Mouse (Mus musculus) bone marrow, adult 2 months (tissue): ENCODE data around the gene C1ql4. TPM values are rescaled to one million over a fixed set of nuclear protein-coding genes. Genes with fewer than 3 reads are reported as not detected.

Experiments used
- H3K27ac ChIP-seq: fragments of 200-500 bp; 2 replicates; pipeline ENCODE4 v1.5.1; 2012; ENCODE audit warnings: low read depth, mild to moderate bottlenecking, control low read depth, inconsistent platforms, low read length; ENCODE audit not compliant: control insufficient read depth, poor library complexity, insufficient read depth
- H3K4me1 ChIP-seq: fragments of 200-500 bp; 2 replicates; pipeline ENCODE4 v1.6.1; 2011; ENCODE audit warnings: low read length; ENCODE audit not compliant: control insufficient read depth, insufficient read depth
- H3K4me3 ChIP-seq: fragments of 200-500 bp; replicated peaks from 2 replicates; pipeline ENCODE3; 2011; ENCODE audit warnings: mild to moderate bottlenecking, low read depth, low read length, control low read depth; ENCODE audit not compliant: control insufficient read depth
- CTCF ChIP-seq: fragments of 200-500 bp; IDR thresholded peaks from 2 replicates; pipeline ENCODE4 v1.5.1; 2011; ENCODE audit warnings: low read length, control low read depth; ENCODE audit not compliant: control insufficient read depth, insufficient read depth
- POLR2A ChIP-seq: fragments of 200-500 bp; IDR thresholded peaks from 2 replicates; pipeline ENCODE4 v1.6.1; 2011; ENCODE audit warnings: low read depth, mild to moderate bottlenecking, control low read depth, low read length, borderline replicate concordance; ENCODE audit not compliant: control insufficient read depth
- WGBS: fragments of 180-500 bp; shearing (Covaris S2); methylation state at CpG from one replicate; pipeline ENCODE4 v1.1.7; 2018; 5-methylcytosine and 5-hydroxymethylcytosine counted together
- polyA plus RNA-seq: library from polyadenylated mRNA; stranded (reverse); fragments of >200 nt; gene quantifications from 2 replicates; pipeline ENCODE4 v1.2.4, GENCODE M21; 2011; ENCODE audit warnings: low replicate concordance; ENCODE audit not compliant: missing spikeins, insufficient read depth, insufficient read length

C1ql4 gene
- polyA plus RNA-seq, 1 experiment, result 2.4 TPM

- Histone ChIP-seq H3K27ac (no peak overlapping the region), H3K4me1 (no peaks in the 10 kb centered on the region), H3K4me3 (no peak overlapping the region)
- TF ChIP-seq POLR2A, result no peak
- no peak for TF ChIP-seq CTCF
- WGBS, result 16% methylated on average over 24 of the region's 24 CpGs
Observed at GRCm38 (mm10) chr15:99096061-99096793, 8.6 kb upstream of the C1ql4 start.

GRCm38 (mm10) chr15:99095356-99095755 is 7.7 kb upstream of the C1ql4 start:
- no peaks in the 10 kb centered on the region for H3K4me1 ChIP-seq
- no peak overlapping the region for H3K4me3 ChIP-seq
- no peak overlapping the region for H3K27ac ChIP-seq
- WGBS, result 18% methylated on average over 6 of the region's 6 CpGs
- TF ChIP-seq CTCF (no peak), POLR2A (no peak)

- 8% methylated on average over 27 of the region's 27 CpGs for WGBS
- no peak overlapping the region for H3K27ac ChIP-seq
- H3K4me3 ChIP-seq, result no peak overlapping the region
- H3K4me1 ChIP-seq, result no peaks in the 10 kb centered on the region
- TF ChIP-seq POLR2A (no peak), CTCF (no peak)
Observed at GRCm38 (mm10) chr15:99094631-99095270, 7.1 kb upstream of the C1ql4 start.

GRCm38 (mm10) chr15:99093291-99094258 is 6.0 kb upstream of the C1ql4 start:
- no peaks in the 10 kb centered on the region for H3K4me1 ChIP-seq
- 3% methylated on average over 56 of the region's 56 CpGs for WGBS
- no peak overlapping the region for H3K4me3 ChIP-seq
- peak; percentile 24; the same call in 1 of the 2 replicates for TF ChIP-seq CTCF
- TF ChIP-seq POLR2A, result no peak
- no peak overlapping the region for H3K27ac ChIP-seq

- H3K4me1 ChIP-seq, result no peaks in the 10 kb centered on the region
- TF ChIP-seq POLR2A (no peak), CTCF (no peak)
Observed at GRCm38 (mm10) chr15:99092870-99093269, 5.3 kb upstream of the C1ql4 start, which contains the start of gene Dnajc22. TSS of gene Dnajc22 (plus strand) at chr15:99093170.

GRCm38 (mm10) chr15:99089069-99089468 is 1.5 kb upstream of the C1ql4 start:
- H3K27ac ChIP-seq, result no peak overlapping the region
- no peaks in the 10 kb centered on the region for H3K4me1 ChIP-seq
- TF ChIP-seq CTCF (no peak), POLR2A (no peak)
- H3K4me3 ChIP-seq, result no peak overlapping the region
- WGBS, result 48% methylated on average over 14 of the region's 14 CpGs

More at GRCm38 (mm10) chr15:99092870-99093269, 5.3 kb upstream of the C1ql4 start, which contains the start of gene Dnajc22:
- no peak within 1 kb of the TSS for H3K4me3 ChIP-seq
- 70% methylated on average over 8 of the region's 8 CpGs for WGBS
- no peak within 1 kb of the TSS for H3K27ac ChIP-seq

GRCm38 (mm10) chr15:99088292-99088691 is 675 bp upstream of the C1ql4 start:
- whole genome bisulfite sequencing, result 2% methylated on average over 27 of the region's 27 CpGs
- H3K4me3 ChIP-seq, result no peak overlapping the region

GRCm38 (mm10) chr15:99085997-99086396 is 1.6 kb downstream of the C1ql4 start:
- Histone ChIP-seq H3K4me3 (no peak overlapping the region), H3K4me1 (no peaks in the 10 kb centered on the region), H3K27ac (no peak overlapping the region)
- TF ChIP-seq CTCF, result no peak
- no peak for TF ChIP-seq POLR2A
- WGBS, result 86% methylated on average over 4 of the region's 4 CpGs

More at GRCm38 (mm10) chr15:99088292-99088691, 675 bp upstream of the C1ql4 start:
- no peaks in the 10 kb centered on the region for H3K4me1 ChIP-seq
- TF ChIP-seq POLR2A, result no peak
- TF ChIP-seq CTCF, result peak; percentile 65; the same call in 1 of the 2 replicates
- no peak overlapping the region; the same call in 1 of the 2 replicates for H3K27ac ChIP-seq
